Mouse (Mus musculus): ENCODE measurements around the gene Olfr668.
"Not testable (repeated sequence)": the region's sequence is repeated elsewhere in the genome, so short reads cannot be mapped to it uniquely, and the experiment has no call there.

GRCm38 (mm10) chr7:104972507-104972906 lies 44.6 kb upstream of the Olfr668 start:
- TF ChIP-seq CTCF, EP300 (IDR thresholded peaks at IDR 0.05; ENCODE audit: low read depth): not testable (repeated sequence)
